Mouse (Mus musculus) 3134 (cell line): ENCODE results near the gene Atg2b.

Source experiments
- DNase-seq: peaks from one replicate; pipeline ENCODE4 v3.0.0-alpha.2; 2011; ENCODE audit warnings: low spot score; ENCODE audit not compliant: insufficient read length; ENCODE audit errors: extremely low read depth

The Atg2b gene

DNA sequence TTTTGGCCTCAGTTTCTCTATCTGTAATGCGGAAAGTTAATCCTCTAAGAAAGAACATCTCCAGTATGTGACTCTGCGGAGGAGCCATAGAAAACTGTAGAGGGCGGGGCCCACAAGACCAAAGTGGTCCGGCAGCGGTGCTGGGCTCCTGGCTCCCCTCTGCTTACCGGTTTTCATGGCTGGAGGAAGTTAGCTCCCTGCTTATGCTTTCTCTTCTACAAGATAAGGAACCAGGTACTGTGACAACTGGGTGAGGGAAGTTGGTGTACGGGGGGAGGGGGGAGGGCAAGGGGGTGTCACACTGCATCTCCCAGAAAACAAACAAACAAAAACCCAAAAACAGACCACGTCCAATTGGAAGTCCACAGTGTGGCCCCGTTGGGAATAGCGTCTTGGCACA lies 86.5 kb downstream of the Atg2b start:
- DNase-seq: no peak

DNA sequence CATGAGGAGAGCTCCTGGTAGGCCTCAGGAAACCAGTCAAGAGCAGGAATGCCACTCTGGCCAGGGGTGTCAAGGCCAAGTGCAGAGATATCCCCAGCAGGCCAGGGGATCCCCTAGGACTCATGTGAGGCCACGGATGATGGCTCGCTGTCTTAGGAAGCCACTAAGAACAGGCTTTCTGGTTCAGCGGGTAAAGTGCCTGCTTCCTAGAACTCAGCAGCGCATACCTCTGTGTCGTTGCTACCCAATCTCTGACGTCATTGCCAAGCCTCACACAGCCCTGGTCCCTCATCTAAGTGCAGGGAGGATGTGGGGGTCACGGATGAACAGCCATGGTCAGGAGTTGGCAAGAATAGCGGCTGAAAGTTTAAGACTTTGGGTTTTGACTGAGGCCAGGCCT lies 87.9 kb downstream of the Atg2b start:
- DNase-seq: no peak

DNA sequence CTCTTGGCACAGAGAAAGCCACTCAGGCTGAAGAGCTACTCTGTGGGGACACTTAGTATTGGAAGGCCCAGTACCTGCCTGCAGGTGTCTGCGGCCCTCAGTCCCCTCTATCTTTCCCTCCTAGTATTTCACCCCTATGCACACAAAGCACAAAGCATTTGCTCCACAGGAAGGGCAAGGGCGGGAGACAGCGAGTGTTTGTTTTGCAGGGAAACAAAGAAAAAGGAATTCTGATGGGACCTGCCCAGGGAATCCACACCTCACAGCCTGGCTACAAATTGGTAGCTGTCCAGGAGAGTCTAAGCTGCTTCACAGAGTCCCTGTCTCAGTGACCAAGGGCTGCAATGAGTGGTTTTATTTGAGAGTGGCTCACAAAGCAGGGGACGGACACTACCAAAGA lies 91.5 kb downstream of the Atg2b start:
- no peak for DNase-seq

DNA sequence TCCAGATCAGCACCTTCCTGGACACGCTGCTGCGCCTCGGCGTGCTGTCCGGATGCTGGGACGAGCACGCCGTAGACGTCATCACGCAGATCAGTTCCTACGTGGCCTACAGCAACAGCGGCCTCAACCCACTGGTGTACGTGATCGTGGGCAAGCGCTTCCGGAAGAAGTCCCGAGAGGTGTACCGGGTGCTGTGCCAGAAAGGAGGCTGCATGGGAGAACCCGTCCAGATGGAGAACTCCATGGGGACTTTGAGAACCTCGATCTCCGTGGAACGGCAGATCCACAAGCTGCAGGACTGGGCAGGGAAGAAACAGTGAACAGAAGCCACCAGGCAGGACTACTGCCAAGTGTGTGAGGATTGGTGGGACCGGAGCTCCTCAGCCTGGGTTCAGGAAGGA lies 92.7 kb downstream of the Atg2b start:
- no peak for DNase-seq

DNA sequence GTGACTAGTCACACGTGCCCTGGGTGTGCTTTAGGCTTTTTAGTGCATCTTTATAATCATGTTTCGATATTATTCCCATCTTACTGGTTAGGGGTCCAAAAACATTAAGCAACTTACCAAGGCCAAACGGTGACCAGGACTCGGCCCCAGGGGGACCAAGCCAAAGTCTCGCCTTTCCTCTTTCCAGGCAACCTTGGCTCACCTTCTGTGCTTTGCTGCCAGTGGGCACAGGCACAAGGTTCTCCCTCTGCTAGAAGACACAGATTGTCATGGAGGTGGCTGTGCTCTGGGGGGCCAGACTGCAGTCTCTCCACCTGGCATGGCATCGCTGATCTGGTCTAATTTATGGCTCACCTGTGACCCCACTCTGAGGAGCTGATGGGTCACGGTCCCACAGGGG lies 94.2 kb downstream of the Atg2b start:
- no peak for DNase-seq

DNA sequence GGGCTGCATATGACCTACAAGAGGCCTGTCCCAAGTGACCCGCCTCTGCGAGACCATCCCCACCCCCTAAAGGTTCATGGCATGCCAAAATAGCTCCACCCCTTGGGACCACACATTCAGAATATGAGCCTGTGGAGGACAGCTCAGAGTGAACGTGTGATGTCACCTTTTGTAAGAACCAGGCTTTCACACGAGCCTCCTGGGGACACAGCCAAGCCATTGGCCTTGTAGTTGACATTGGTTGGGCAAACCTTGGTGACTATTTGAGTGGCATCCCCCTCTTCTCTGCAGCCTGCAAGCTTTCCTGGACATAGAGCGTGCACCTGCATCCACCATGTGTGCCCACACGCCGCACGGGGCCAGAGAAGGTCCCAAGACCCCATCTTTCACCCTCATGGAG lies 97.5 kb downstream of the Atg2b start:
- DNase-seq: no peak

DNA sequence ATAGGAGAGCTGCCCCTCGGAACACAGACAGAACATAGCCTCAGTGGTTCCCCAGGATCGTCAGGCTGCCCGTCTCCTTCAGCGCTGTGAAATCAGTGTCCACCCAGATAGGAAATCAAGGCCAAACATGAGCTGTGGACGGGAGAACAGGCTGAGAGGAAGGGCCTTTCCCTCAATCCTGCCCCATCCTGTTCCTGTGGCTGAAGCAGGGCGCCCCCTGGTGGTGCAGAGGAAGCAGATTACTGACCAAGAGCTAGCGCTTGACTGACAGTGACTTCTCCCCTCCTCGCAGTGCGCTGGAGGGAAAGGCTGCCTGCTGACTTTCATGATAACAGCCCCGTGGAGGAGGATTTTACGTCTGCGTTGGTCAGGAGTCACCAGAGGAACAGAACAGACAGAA lies 100.2 kb downstream of the Atg2b start:
- peak; percentile 31 for DNase-seq

DNA sequence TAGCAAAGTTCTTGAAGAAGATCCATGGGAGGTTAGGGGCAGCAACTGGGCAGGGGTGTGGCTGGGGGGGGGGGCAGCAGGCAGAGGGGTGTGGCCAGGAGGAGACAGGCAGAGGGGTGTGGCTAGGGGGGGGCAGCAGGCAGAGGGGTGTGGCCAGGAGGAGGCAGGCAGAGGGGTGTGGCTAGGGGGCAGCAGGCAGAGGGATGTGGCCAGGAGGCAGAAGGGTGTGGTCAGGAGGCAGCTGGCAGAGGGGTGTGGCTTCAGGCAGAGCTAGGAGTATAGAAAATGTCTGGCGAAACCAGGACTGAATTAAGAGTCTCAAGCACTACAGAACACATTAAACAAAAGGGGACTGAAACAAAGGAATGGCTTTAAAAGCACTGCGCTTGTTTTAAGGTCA lies 101.5 kb downstream of the Atg2b start:
- peak; percentile 66 for DNase-seq

DNA sequence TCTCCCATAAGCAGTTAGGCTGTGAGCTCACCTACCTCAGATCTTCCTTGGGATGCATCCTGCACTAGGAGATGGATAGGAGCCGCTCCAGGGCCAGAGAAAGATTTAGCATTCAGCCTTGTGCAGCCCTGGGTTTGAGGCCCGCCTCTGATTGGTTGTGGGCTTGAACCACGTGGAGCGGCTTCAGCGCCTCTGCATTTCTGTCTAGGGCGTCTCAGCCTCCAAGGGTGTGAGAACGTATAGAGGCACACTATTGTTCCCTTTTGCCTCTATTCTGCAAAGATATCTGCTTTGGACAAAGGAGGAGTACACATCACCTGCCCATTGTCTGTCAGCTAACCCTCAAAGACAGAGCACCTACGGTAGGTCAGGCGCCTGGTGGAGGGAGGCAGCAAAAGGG lies 102.5 kb downstream of the Atg2b start:
- no peak for DNase-seq

DNA sequence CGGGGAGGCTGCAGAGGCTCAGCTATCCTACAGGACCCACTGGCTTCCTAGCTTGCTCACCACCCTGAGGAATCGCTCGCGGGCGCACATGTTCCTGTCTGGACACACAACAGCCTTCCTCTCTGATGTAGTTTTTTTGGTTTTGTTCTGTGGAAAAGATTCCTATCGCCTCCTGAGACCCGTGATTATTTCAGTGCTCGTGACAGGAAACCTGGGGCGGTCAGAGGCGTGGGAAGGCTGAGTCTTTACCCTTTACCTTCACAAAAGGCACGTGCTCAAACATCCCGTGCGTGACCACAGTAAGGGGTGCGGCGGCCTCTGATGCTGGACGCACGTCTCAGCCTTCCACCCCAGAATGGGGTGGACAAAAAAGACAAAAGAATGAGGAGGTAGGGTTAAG lies 104.5 kb downstream of the Atg2b start:
- no peak for DNase-seq

DNA sequence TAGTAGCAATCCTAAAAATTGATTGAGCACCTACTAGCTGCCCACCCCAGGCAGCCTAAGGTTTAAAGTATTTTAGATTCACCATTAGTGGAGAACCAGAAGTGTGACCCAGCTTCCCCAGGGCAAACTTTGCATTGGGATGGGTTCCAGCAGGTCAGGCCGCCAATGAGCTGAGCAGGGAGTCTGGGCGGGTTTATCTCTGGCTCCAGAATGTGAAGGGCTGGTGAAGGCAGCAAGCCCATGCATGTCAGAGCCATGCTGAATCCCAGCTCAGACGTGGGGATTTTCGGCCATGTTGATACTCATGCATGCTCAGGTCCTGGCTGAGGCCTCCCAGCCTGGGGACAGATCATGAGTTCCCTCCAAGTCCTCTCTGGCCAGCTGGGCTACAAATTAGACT lies 110.7 kb downstream of the Atg2b start:
- DNase-seq: no peak

DNA sequence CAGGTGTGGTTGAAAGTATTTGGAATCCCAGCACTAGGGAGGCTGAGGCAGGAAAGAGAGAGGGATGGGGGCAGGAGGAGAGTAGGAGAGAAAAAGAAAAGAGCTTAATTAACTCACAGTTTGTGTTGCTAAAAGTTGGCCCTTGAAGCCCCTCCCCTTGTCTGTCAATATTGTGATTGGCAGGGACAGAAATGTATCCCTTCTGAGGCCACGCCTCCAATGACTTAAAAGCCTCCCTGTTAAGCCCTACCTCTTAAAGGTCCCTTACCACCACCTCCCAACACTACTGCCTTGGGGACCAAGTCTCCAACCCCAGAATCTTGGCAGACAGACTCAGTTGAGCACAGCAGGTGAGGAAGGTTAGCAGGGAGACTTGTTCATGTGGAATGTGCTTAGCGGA lies 112.4 kb downstream of the Atg2b start:
- DNase-seq: no peak

DNA sequence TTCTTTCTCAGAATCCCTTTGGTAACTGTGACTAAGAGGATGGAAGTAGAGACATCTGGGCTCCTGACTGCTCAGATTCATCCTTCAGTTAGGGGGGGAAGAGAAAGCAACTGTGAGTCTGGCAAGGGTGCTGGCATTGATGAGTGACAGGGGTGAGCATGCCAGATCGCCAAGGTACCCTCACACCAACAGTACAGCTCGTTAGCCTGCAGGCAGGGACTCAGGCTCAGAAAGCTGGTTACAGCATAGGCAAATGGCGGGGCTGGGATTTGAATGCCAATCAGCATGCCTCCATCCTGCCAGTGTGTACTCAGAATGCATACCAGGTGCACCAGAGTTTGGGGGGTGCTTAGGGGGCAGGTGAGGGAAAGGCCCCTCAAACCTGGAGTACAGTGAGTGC lies 113.1 kb downstream of the Atg2b start:
- DNase-seq: no peak
